Mouse (Mus musculus) testis, adult 2 months (tissue): Measurements from ENCODE around the gene Xpnpep2. TPM values are rescaled to one million over a fixed set of nuclear protein-coding genes. Genes with fewer than 3 reads are reported as not detected.

Experiments
- H3K27ac ChIP-seq: fragments of 200-500 bp; 2 replicates; pipeline ENCODE4 v1.5.1; 2012; ENCODE audit warnings: low read depth, low read length; ENCODE audit not compliant: control insufficient read depth, insufficient read depth
- H3K27me3 ChIP-seq: fragments of 200-500 bp; 2 replicates; pipeline ENCODE4 v1.6.1; 2012; ENCODE audit warnings: mild to moderate bottlenecking, low read length, moderate library complexity; ENCODE audit not compliant: control insufficient read depth, insufficient read depth
- H3K36me3 ChIP-seq: fragments of 200-500 bp; 2 replicates; pipeline ENCODE4 v1.6.1; 2012; ENCODE audit warnings: mild to moderate bottlenecking, low read length; ENCODE audit not compliant: control insufficient read depth, insufficient read depth
- H3K4me1 ChIP-seq: fragments of 200-500 bp; 2 replicates; pipeline ENCODE4 v1.6.1; 2012; ENCODE audit warnings: low read length; ENCODE audit not compliant: control insufficient read depth, insufficient read depth
- H3K4me3 ChIP-seq: fragments of 200-500 bp; 2 replicates; pipeline ENCODE4 v1.5.1; 2012; ENCODE audit warnings: low read depth, mild to moderate bottlenecking, low read length, moderate library complexity, mixed read lengths; ENCODE audit not compliant: control insufficient read depth
- CTCF ChIP-seq: fragments of 200-500 bp; IDR thresholded peaks from 2 replicates; pipeline ENCODE4 v1.5.1; 2012; ENCODE audit warnings: low read depth, mild to moderate bottlenecking, inconsistent platforms, low read length, moderate library complexity; ENCODE audit not compliant: control insufficient read depth, insufficient read depth, insufficient replicate concordance
- POLR2A ChIP-seq: fragments of 200-500 bp; IDR thresholded peaks from 2 replicates; pipeline ENCODE4 v1.6.1; 2012; ENCODE audit warnings: low read depth, mild to moderate bottlenecking, inconsistent platforms, low read length, moderate library complexity; ENCODE audit not compliant: control insufficient read depth
- polyA plus RNA-seq: library from polyadenylated mRNA; depleted of rRNA; stranded (reverse); fragments of >200 nt; gene quantifications from 2 replicates; pipeline ENCODE4 v1.2.3, GENCODE M21; 2012

Gene Xpnpep2
- polyA plus RNA-seq, 1 experiment, result 0.16 TPM

- Histone ChIP-seq H3K27me3 (no peaks in the 10 kb centered on the region), H3K27ac (no peak overlapping the region), H3K36me3 (no peaks in the 10 kb centered on the region), H3K4me3 (no peak overlapping the region), H3K4me1 (no peaks in the 10 kb centered on the region)
- TF ChIP-seq CTCF (peak; percentile 19; the same call in 1 of the 2 replicates), POLR2A (no peak)
Measured at GRCm38 (mm10) chrX:48099871-48100270, 8.7 kb upstream of the Xpnpep2 start.

GRCm38 (mm10) chrX:48103256-48103655 is 5.3 kb upstream of the Xpnpep2 start:
- no peaks in the 10 kb centered on the region; the same call in 1 of the 2 replicates for H3K4me1 ChIP-seq
- no peak overlapping the region for H3K4me3 ChIP-seq
- H3K36me3 ChIP-seq, result no peaks in the 10 kb centered on the region
- H3K27ac ChIP-seq, result no peak overlapping the region
- no peaks in the 10 kb centered on the region for H3K27me3 ChIP-seq
- TF ChIP-seq POLR2A (no peak), CTCF (no peak)

- H3K27me3 ChIP-seq, result no peaks in the 10 kb centered on the region
- no peak overlapping the region for H3K4me3 ChIP-seq
- no peak overlapping the region for H3K27ac ChIP-seq
- no peaks in the 10 kb centered on the region; the same call in 1 of the 2 replicates for H3K4me1 ChIP-seq
- no peak for TF ChIP-seq CTCF
- TF ChIP-seq POLR2A, result no peak
- no peaks in the 10 kb centered on the region for H3K36me3 ChIP-seq
Measured at GRCm38 (mm10) chrX:48104736-48105441, 3.6 kb upstream of the Xpnpep2 start.

- TF ChIP-seq POLR2A (no peak), CTCF (no peak)
Measured at GRCm38 (mm10) chrX:48106226-48106625, 2.3 kb upstream of the Xpnpep2 start.

GRCm38 (mm10) chrX:48109316-48109655 is 761 bp downstream of the Xpnpep2 start:
- H3K4me1 ChIP-seq, result no peaks in the 10 kb centered on the region; the same call in 1 of the 2 replicates
- TF ChIP-seq POLR2A (no peak), CTCF (no peak)
- H3K27me3 ChIP-seq, result no peaks in the 10 kb centered on the region
- no peak overlapping the region for H3K27ac ChIP-seq
- H3K4me3 ChIP-seq, result no peak overlapping the region
- H3K36me3 ChIP-seq, result no peaks in the 10 kb centered on the region

More at GRCm38 (mm10) chrX:48106226-48106625, 2.3 kb upstream of the Xpnpep2 start:
- no peaks in the 10 kb centered on the region for H3K36me3 ChIP-seq
- no peaks in the 10 kb centered on the region for H3K27me3 ChIP-seq
- no peak overlapping the region for H3K4me3 ChIP-seq
- peak overlapping the region; percentile 32; the same call in 1 of the 2 replicates for H3K27ac ChIP-seq
- no peaks in the 10 kb centered on the region; the same call in 1 of the 2 replicates for H3K4me1 ChIP-seq

GRCm38 (mm10) chrX:48119294-48119693 is 10.8 kb downstream of the Xpnpep2 start:
- TF ChIP-seq CTCF, result no peak
- TF ChIP-seq POLR2A, result no peak
- H3K27me3 ChIP-seq, result no peaks in the 10 kb centered on the region

GRCm38 (mm10) chrX:48124132-48125071 is 15.9 kb downstream of the Xpnpep2 start:
- no peaks in the 10 kb centered on the region for H3K27me3 ChIP-seq
- no peak overlapping the region; the same call in 1 of the 2 replicates for H3K4me3 ChIP-seq
- H3K27ac ChIP-seq, result no peak overlapping the region
- TF ChIP-seq CTCF, result peak; percentile 56; the same call in 1 of the 2 replicates
- TF ChIP-seq POLR2A, result no peak
- no peaks in the 10 kb centered on the region for H3K4me1 ChIP-seq
- H3K36me3 ChIP-seq, result no peaks in the 10 kb centered on the region

More at GRCm38 (mm10) chrX:48119294-48119693, 10.8 kb downstream of the Xpnpep2 start:
- Histone ChIP-seq H3K36me3 (no peaks in the 10 kb centered on the region), H3K4me3 (no peak overlapping the region), H3K27ac (no peak overlapping the region), H3K4me1 (no peaks in the 10 kb centered on the region)
